Mouse (Mus musculus): Measurements from ENCODE around the gene Slc25a47. TPM values are rescaled to one million over a fixed set of nuclear protein-coding genes. Genes with fewer than 3 reads are reported as not detected.

Gene Slc25a47
- polyA plus RNA-seq, 1 experiment from 2014 or later, result 4.3 TPM

DNA sequence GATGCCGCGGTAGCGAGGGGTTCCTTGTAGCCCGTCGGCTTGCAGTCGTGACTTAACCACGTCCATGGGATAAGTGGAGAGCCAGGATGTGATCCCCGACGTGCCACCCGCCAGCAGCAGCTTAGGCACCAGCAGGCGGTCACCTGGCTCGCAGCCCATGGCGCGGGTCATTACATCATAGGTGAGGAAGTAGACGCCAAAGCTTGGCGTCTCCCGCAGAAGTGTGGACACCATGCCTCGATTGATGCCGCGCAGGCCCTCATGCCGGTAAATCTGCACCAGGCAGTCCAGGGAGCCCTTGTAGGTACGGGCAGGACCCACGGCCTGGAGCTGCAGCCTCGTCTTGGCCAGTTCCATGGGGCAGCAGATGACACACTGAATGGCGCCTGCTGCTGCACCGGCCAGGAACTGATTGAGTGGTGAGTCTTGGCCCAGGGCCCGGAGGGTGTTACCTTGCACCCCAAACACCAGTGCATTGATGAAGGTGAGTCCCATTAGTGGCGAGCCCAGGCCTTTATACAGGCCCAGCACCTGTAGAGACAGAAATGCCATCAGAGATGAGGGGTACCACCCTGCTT is 8.8 kb upstream of the Slc25a47 start:
- Histone ChIP-seq H3K27me3 (no peaks in the 10 kb centered on the region), H3K27ac (no peak overlapping the region), H3K4me2 (no peak overlapping the region), H3K9ac (no peak overlapping the region), H3K4me3 (no peak overlapping the region), H3K4me1 (replicated peaks) (no peaks in the 10 kb centered on the region), H3K9me3 (replicated peaks) (no peaks in the 10 kb centered on the region), H3K36me3 (no peaks in the 10 kb centered on the region)
- ATAC-seq (replicated peaks; ENCODE audit: insufficient number of reproducible peaks, insufficient read depth, low FRiP score, low read depth), result no peak
- WGBS, result 94% methylated on average over 28 of the region's 28 CpGs

DNA sequence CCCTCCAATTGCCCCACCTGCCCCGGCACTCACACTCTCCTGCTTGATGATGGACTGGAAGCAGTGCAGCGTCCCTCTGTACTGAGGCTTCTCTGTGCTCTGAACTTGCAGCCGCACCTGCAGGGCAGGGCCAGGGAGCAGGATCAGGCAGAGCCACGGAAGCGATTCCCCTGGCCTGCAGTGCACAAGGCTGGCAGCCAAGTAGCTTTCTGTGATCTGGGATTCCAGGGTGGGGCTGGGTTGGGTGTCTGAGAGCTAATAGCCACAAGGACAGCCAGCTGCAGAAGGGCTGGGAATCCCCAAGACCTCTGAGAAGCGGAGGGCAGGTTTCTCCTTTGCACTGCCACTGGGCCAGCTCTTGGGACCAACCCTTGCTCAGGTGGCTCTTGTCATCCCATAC is 8.2 kb upstream of the Slc25a47 start:
- Histone ChIP-seq H3K27me3 (no peaks in the 10 kb centered on the region), H3K4me1 (replicated peaks) (no peaks in the 10 kb centered on the region), H3K9me3 (replicated peaks) (no peaks in the 10 kb centered on the region), H3K36me3 (no peaks in the 10 kb centered on the region), H3K4me2 (no peak overlapping the region), H3K4me3 (no peak overlapping the region), H3K27ac (no peak overlapping the region), H3K9ac (no peak overlapping the region)
- 89% methylated on average over 6 of the region's 6 CpGs for WGBS
- ATAC-seq (replicated peaks; ENCODE audit: insufficient number of reproducible peaks, insufficient read depth, low FRiP score, low read depth), result no peak

GRCm38 (mm10) chr12:108829636-108830035 is 6.2 kb upstream of the Slc25a47 start:
- H3K4me1 ChIP-seq (replicated peaks), result 0 out of 2 replicates have a peak, but pooled peaks cover 3% of the 10 kb centered on the region
- no peak overlapping the region for H3K9ac ChIP-seq
- no peaks in the 10 kb centered on the region for H3K27me3 ChIP-seq
- no peak overlapping the region for H3K27ac ChIP-seq
- ATAC-seq (replicated peaks; ENCODE audit: insufficient number of reproducible peaks, insufficient read depth, low FRiP score, low read depth), result no peak
- no peaks in the 10 kb centered on the region for H3K36me3 ChIP-seq
- H3K4me2 ChIP-seq, result no peak overlapping the region
- H3K9me3 ChIP-seq (replicated peaks), result no peaks in the 10 kb centered on the region
- no peak overlapping the region for H3K4me3 ChIP-seq
- 71% methylated on average over 5 of the region's 5 CpGs for WGBS

DNA sequence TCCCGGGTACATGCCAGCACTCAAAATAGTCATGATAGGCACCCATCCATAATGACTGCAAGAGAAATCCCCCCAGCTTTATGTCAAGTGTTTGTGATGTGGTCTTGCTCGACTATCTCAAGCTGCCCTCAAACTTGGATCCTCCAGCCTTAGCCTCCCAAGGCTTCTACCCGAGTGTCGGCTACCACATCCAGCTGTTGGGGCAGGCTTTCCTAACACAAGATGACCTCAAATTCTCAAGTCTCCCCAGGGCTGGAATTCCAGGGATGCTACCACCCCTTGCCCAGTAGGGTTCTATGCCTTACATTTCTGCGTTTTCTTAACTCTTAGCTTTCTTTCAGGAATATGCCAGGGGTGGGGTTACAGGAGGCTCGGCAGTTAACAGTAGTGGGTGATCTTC is 5.5 kb upstream of the Slc25a47 start:
- Histone ChIP-seq H3K27me3 (no peaks in the 10 kb centered on the region), H3K9ac (no peak overlapping the region), H3K9me3 (replicated peaks) (no peaks in the 10 kb centered on the region), H3K4me2 (no peak overlapping the region), H3K36me3 (no peaks in the 10 kb centered on the region), H3K4me3 (no peak overlapping the region), H3K27ac (no peak overlapping the region), H3K4me1 (replicated peaks) (peaks cover 10% of the 10 kb centered on the region)
- 75% methylated on average over 6 of the region's 6 CpGs for WGBS
- no peak for ATAC-seq (replicated peaks; ENCODE audit: insufficient number of reproducible peaks, insufficient read depth, low FRiP score, low read depth)

DNA sequence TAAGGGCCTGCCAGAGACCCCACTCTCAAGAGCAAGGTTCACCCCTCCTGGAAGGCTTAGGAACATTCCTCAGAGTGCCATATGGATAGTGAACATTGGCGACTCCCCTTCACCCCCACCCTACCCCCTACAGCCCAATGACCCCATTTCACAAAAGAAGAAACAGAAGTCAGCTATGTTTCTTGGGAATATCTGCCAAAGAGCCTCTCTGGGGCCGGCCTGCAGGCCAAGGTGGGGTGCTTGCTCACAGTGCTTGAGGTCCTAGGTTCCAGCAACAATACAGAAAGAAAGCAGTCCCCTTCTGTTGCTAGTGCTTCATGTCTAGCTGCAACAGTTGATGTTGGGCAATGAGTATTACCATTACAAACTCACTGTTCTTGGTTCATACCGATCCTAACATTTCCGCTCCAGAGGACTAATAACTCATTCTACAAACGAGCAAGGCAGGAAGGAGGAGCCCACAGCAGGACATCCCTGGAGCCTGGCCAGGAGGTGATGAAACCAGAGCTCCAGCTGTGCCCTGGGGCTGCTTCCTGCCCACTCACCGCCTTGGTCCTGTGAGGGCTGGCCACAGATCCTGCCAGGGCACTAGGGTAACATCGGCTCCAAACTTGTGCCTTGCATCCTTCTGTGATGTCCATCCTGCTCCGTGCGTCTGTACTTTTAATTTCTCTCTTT is 3.7 kb upstream of the Slc25a47 start:
- no peak overlapping the region for H3K4me3 ChIP-seq
- 67% methylated on average over 9 of the region's 9 CpGs for WGBS
- no peaks in the 10 kb centered on the region for H3K36me3 ChIP-seq
- peaks cover 18% of the 10 kb centered on the region for H3K4me1 ChIP-seq (replicated peaks)
- H3K27ac ChIP-seq, result no peak overlapping the region
- H3K27me3 ChIP-seq, result no peaks in the 10 kb centered on the region
- H3K9me3 ChIP-seq (replicated peaks), result no peaks in the 10 kb centered on the region
- no peak overlapping the region for H3K9ac ChIP-seq
- no peak overlapping the region for H3K4me2 ChIP-seq
- no peak for ATAC-seq (replicated peaks; ENCODE audit: insufficient number of reproducible peaks, insufficient read depth, low FRiP score, low read depth)

- Histone ChIP-seq H3K4me1 (replicated peaks) (peaks cover 26% of the 10 kb centered on the region), H3K36me3 (no peaks in the 10 kb centered on the region), H3K4me3 (no peak overlapping the region), H3K9me3 (replicated peaks) (no peaks in the 10 kb centered on the region), H3K27me3 (no peaks in the 10 kb centered on the region), H3K27ac (no peak overlapping the region), H3K4me2 (no peak overlapping the region), H3K9ac (no peak overlapping the region)
- no peak for ATAC-seq (replicated peaks; ENCODE audit: insufficient number of reproducible peaks, insufficient read depth, low FRiP score, low read depth)
- 84% methylated on average over 8 of the region's 8 CpGs for WGBS
Measured at GRCm38 (mm10) chr12:108832851-108833250, 3.0 kb upstream of the Slc25a47 start.

DNA sequence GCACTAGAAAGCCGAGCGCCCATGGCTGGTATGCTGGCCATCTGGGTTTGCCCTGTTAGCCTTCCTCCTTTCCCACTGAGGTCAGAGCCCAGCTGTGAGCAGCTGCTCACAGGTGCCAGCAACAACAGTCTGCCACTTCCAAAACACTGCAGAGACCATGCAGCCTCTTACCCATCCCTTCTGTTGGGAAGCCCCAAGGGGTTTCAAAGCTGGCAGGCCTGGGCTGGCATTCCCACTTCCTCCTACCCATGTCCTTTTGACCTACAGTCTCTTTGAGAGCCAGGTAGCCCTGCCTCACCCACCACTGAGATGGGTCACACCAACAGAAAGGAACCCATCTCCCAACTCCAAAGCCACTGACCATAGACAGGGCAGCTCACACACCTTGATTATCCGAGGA is 2.4 kb upstream of the Slc25a47 start:
- no peak overlapping the region for H3K4me3 ChIP-seq
- WGBS, result 86% methylated on average over 3 of the region's 3 CpGs
- no peaks in the 10 kb centered on the region for H3K36me3 ChIP-seq
- no peak overlapping the region for H3K27ac ChIP-seq
- H3K27me3 ChIP-seq, result no peaks in the 10 kb centered on the region
- H3K9ac ChIP-seq, result no peak overlapping the region
- H3K4me2 ChIP-seq, result no peak overlapping the region
- H3K9me3 ChIP-seq (replicated peaks), result no peaks in the 10 kb centered on the region
- ATAC-seq (replicated peaks; ENCODE audit: insufficient number of reproducible peaks, insufficient read depth, low FRiP score, low read depth), result no peak
- peaks cover 30% of the 10 kb centered on the region for H3K4me1 ChIP-seq (replicated peaks)

GRCm38 (mm10) chr12:108834337-108834736 is 1.5 kb upstream of the Slc25a47 start:
- H3K27me3 ChIP-seq, result no peaks in the 10 kb centered on the region
- WGBS, result 85% methylated on average over 3 of the region's 3 CpGs
- H3K27ac ChIP-seq, result no peak overlapping the region
- H3K4me3 ChIP-seq, result no peak overlapping the region
- no peak for ATAC-seq (replicated peaks; ENCODE audit: insufficient number of reproducible peaks, insufficient read depth, low FRiP score, low read depth)
- no peaks in the 10 kb centered on the region for H3K36me3 ChIP-seq
- peaks cover 30% of the 10 kb centered on the region for H3K4me1 ChIP-seq (replicated peaks)
- peak overlapping the region; percentile 98; the same call in 1 of the 2 replicates for H3K4me2 ChIP-seq
- H3K9ac ChIP-seq, result no peak overlapping the region
- H3K9me3 ChIP-seq (replicated peaks), result no peaks in the 10 kb centered on the region

DNA sequence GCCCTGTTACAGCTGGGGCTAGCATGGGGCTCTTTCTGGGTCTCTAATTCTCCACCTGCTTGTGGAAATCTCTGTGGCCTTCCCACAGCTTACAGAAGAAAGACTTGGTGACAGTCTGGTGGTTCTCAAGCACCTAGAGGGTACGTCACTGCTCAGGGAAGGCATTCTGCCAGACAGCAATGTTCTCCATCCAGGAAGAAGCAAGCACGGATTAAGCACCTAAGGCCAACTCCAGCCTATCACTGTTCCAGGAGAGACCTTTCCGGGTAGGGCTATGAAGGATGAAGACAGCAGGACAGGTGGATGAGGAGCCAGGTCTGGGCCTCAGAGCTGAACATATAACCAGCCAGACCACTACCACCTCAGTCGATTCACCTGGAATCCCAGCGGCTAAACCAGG is 1.1 kb upstream of the Slc25a47 start:
- Histone ChIP-seq H3K9me3 (replicated peaks) (no peaks in the 10 kb centered on the region), H3K27ac (no peak overlapping the region), H3K36me3 (peaks cover 2% of the 10 kb centered on the region), H3K4me2 (peak overlapping the region; percentile 98), H3K9ac (no peak overlapping the region), H3K27me3 (no peaks in the 10 kb centered on the region), H3K4me1 (replicated peaks) (peaks cover 30% of the 10 kb centered on the region), H3K4me3 (peak overlapping the region; percentile 83)
- WGBS, result 41% methylated on average over 5 of the region's 5 CpGs
- no peak for ATAC-seq (replicated peaks; ENCODE audit: insufficient number of reproducible peaks, insufficient read depth, low FRiP score, low read depth)

DNA sequence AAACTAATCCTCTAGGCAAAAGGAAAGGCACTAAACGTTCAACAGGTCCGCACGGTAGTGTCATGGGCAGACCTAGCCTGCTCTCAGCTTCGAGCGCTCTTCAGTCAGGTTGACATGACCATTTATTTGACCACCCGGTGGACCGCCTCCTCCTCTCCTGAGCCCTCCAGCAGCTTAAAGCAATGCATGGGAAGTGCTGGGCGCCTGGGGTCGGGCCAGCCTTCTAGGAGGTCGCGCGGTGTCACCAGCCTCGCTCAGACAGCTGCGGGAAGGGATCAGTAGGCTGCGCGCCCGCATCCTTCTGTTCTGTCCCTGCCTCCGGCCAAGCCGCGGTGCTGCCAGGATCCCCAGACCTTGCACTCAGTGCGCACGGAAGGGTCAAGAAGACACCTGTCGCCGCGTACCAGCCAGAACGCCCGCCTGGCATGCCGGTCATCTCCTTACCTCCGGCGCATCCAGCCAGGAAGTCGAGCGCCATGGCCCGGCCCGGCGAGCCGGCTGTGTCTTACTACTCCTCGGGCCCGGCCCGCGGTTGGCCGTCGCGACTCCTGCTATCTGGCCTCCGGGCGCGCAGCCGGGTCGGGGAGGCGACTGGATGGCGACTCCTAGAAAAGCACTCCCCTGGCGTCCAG is 522 bp upstream of the Slc25a47 start:
- H3K27ac ChIP-seq, result peak overlapping the region; percentile 62
- H3K4me1 ChIP-seq (replicated peaks), result peaks cover 30% of the 10 kb centered on the region

GRCm38 (mm10) chr12:108836722-108837121 is 876 bp downstream of the Slc25a47 start:
- H3K9me3 ChIP-seq (replicated peaks), result no peaks in the 10 kb centered on the region
- peaks cover 32% of the 10 kb centered on the region for H3K4me1 ChIP-seq (replicated peaks)
- peak overlapping the region; percentile 83 for H3K4me3 ChIP-seq
- peaks cover 12% of the 10 kb centered on the region for H3K36me3 ChIP-seq
- ATAC-seq (replicated peaks; ENCODE audit: insufficient number of reproducible peaks, insufficient read depth, low FRiP score, low read depth), result no peak
- H3K27ac ChIP-seq, result peak overlapping the region; percentile 84
- WGBS, result 48% methylated on average over 7 of the region's 7 CpGs
- no peaks in the 10 kb centered on the region for H3K27me3 ChIP-seq
- H3K4me2 ChIP-seq, result peak overlapping the region; percentile 98
- peak overlapping the region; percentile 76 for H3K9ac ChIP-seq

More for the DNA sequence above, 522 bp upstream of the Slc25a47 start:
- peak overlapping the region; percentile 98 for H3K4me2 ChIP-seq
- H3K9ac ChIP-seq, result peak overlapping the region; percentile 73
- H3K9me3 ChIP-seq (replicated peaks), result no peaks in the 10 kb centered on the region
- H3K4me3 ChIP-seq, result peak overlapping the region; percentile 83
- H3K36me3 ChIP-seq, result peaks cover 4% of the 10 kb centered on the region
- WGBS, result 4% methylated on average over 51 of the region's 51 CpGs
- ATAC-seq (replicated peaks; ENCODE audit: insufficient number of reproducible peaks, insufficient read depth, low FRiP score, low read depth), result no peak
- no peaks in the 10 kb centered on the region for H3K27me3 ChIP-seq

All from heart, embryonic 15.5 days (tissue).